Mouse (Mus musculus): ENCODE data around the gene Tsr2.

Tsr2 gene

DNA sequence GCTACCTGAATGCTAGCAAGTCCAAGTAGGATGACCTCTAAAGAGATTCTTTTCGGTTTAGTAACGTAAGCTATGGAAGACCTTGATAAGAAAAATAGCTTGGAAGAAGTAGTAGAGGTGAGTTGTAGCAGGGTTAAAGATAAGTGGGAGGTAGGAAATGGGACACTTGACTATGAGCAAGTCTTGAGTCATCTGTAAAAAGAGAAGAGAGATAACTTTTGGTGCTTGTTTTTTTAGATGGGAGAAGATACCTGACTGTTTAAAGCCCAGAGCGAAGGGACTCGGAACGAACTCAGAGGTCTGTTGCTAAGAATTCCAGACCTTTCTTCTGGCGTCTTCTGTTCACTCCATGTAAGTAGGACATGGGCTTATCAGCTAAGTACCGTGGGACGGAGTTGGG, 50.5 kb downstream of the Tsr2 start, which contains the start of gene Fgd1:
Fgd1 (plus strand) TSS at position 301 of the 400 bp plus-strand sequence.
- DNase-seq: no peak

DNA sequence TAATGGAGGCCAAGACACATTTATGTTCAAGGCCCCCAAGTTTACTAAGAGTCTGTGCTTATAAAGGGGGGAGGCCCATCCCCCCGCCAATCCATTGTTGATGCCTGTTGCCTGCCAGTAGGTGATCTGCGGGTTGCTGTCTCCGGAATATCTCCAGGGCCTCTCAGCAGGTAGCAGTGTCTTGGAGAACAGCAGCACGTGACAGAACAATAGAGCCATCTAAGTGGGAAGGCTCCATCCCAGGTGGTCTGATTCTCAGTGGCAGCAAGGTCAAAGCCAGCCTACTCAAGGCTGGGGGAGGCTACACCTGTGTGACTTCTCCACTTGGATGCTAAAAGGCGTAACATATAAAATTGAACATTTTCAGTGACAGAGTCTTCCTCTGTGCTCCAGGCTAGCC, 55.1 kb downstream of the Tsr2 start:
- no peak for DNase-seq

All from layer of hippocampus, adult 9-11 months (tissue).